ENCODE assay signal across 10 mouse cellular contexts in genomic region chr6:115854432-115854831, GRCm38 (mm10). TPM values are rescaled to one million over a fixed set of nuclear protein-coding genes. Genes with fewer than 3 reads are reported as not detected.
A peak's percentile ranks its signal among the peaks of the same experiment; 100 is the strongest.
DNase-seq lines count a peak whose midpoint lies in the region; ATAC-seq and TF ChIP-seq lines count a peak whose summit lies in the region.
"Had no signal": no experiment of that assay in that cellular context is flagged by ENCODE, and none has a peak within 500 bp of the region (broad histone marks: within the 10 kb centered on the region; RNA-seq: fewer than 3 reads in every experiment).

No protein-coding gene starts in this region.

- TF ChIP-seq POLR2A in liver, adult 2 months (IDR thresholded peaks at IDR 0.05; ENCODE audit: extremely low read depth, insufficient read depth, low read length) = no peak

- WGBS in forebrain, embryonic 10.5 days = 74% methylated on average over 2 of the region's 2 CpGs
- 71% methylated on average over 2 of the region's 2 CpGs for WGBS in forebrain, embryonic 12.5 days
- WGBS in liver, adult 2 months = 73% methylated on average over 2 of the region's 2 CpGs
- WGBS in liver, embryonic 11.5 days = 67% methylated on average over 2 of the region's 2 CpGs
- WGBS in limb, embryonic 10.5 days = 63% methylated on average over 2 of the region's 2 CpGs

- H3K36me3 ChIP-seq in forebrain, embryonic 10.5 days (replicated peaks) = peaks cover 11% of the 10 kb centered on the region
- H3K36me3 ChIP-seq in forebrain, embryonic 12.5 days (replicated peaks) = peaks cover 9% of the 10 kb centered on the region
- no peaks in the 10 kb centered on the region for H3K36me3 ChIP-seq in liver, adult 2 months (ENCODE audit: control insufficient read depth, insufficient read depth, low read length)
- peaks cover 6% of the 10 kb centered on the region; the same call in 1 of the 2 replicates for H3K36me3 ChIP-seq in liver, embryonic 11.5 days (ENCODE audit: control insufficient read depth, insufficient read depth, low read length)
- H3K36me3 ChIP-seq in E14TG2a.4 (ENCODE audit: insufficient read depth, low read length) = peaks cover 16% of the 10 kb centered on the region
- H3K36me3 ChIP-seq in limb, embryonic 10.5 days = peaks cover 13% of the 10 kb centered on the region

- H3K4me3 ChIP-seq in forebrain, embryonic 10.5 days = peak overlapping the region; percentile 73; the same call in 1 of the 2 replicates
- no peak overlapping the region for H3K4me3 ChIP-seq in forebrain, embryonic 12.5 days (replicated peaks)
- H3K4me3 ChIP-seq in liver, adult 2 months (ENCODE audit: insufficient read depth, low read depth, low read length) = no peak overlapping the region
- no peak overlapping the region for H3K4me3 ChIP-seq in liver, embryonic 11.5 days (ENCODE audit: low read depth, low read length)
- no peak overlapping the region for H3K4me3 ChIP-seq in E14TG2a.4 (replicated peaks; ENCODE audit: low read length)
- no peak overlapping the region for H3K4me3 ChIP-seq in limb, embryonic 10.5 days

- ATAC-seq in forebrain, embryonic 12.5 days (ENCODE audit: low FRiP score) = no peak
- ATAC-seq in liver, embryonic 11.5 days (replicated peaks; ENCODE audit: low FRiP score) = no peak
- ATAC-seq: inflammation-experienced regulatory T-cells, adult 6 months had no signal

- TF ChIP-seq CTCF in liver, adult 2 months (IDR thresholded peaks at IDR 0.05; ENCODE audit: low read depth, low read length) = 0 out of 2 replicates have a peak, but pooled peaks have one; percentile 15
- peak; percentile 67 for TF ChIP-seq CTCF in E14TG2a.4 (conservative IDR thresholded peaks at IDR 0.05; ENCODE audit: low read length)

- no peaks in the 10 kb centered on the region for H3K27me3 ChIP-seq in forebrain, embryonic 10.5 days (ENCODE audit: poor library complexity, severe bottlenecking)
- no peaks in the 10 kb centered on the region for H3K27me3 ChIP-seq in forebrain, embryonic 12.5 days
- no peaks in the 10 kb centered on the region for H3K27me3 ChIP-seq in liver, adult 2 months (ENCODE audit: control insufficient read depth, insufficient read depth, low read length)
- no peaks in the 10 kb centered on the region for H3K27me3 ChIP-seq in liver, embryonic 11.5 days (replicated peaks; ENCODE audit: control insufficient read depth, insufficient read depth, low read length)
- H3K27me3 ChIP-seq in E14TG2a.4 (ENCODE audit: insufficient read depth, low read length) = no peaks in the 10 kb centered on the region
- no peaks in the 10 kb centered on the region for H3K27me3 ChIP-seq in limb, embryonic 10.5 days (ENCODE audit: low read depth, poor library complexity, severe bottlenecking)

- H3K9me3 ChIP-seq in forebrain, embryonic 10.5 days = no peaks in the 10 kb centered on the region
- H3K9me3 ChIP-seq in forebrain, embryonic 12.5 days = no peaks in the 10 kb centered on the region
- no peaks in the 10 kb centered on the region for H3K9me3 ChIP-seq in liver, embryonic 11.5 days (ENCODE audit: control insufficient read depth, low read length)
- H3K9me3 ChIP-seq in E14TG2a.4 (ENCODE audit: low read length) = no peaks in the 10 kb centered on the region
- H3K9me3 ChIP-seq in limb, embryonic 10.5 days (replicated peaks) = no peaks in the 10 kb centered on the region

- peaks cover 27% of the 10 kb centered on the region for H3K4me1 ChIP-seq in forebrain, embryonic 10.5 days
- H3K4me1 ChIP-seq in forebrain, embryonic 12.5 days = peaks cover 21% of the 10 kb centered on the region
- 0 out of 2 replicates have a peak, but pooled peaks cover 7% of the 10 kb centered on the region for H3K4me1 ChIP-seq in liver, adult 2 months (ENCODE audit: control insufficient read depth, insufficient read depth, low read length)
- H3K4me1 ChIP-seq in liver, embryonic 11.5 days (replicated peaks; ENCODE audit: control insufficient read depth, insufficient read depth, low read length) = peaks cover 11% of the 10 kb centered on the region
- peaks cover 24% of the 10 kb centered on the region for H3K4me1 ChIP-seq in E14TG2a.4 (replicated peaks; ENCODE audit: low read depth, low read length)
- peaks cover 25% of the 10 kb centered on the region for H3K4me1 ChIP-seq in limb, embryonic 10.5 days

- intact Hi-C loops in left cerebral cortex, postnatal 25 days (cut with DNase I) = loop anchor here (5.0 kb wide), 1 partner anchor 138 kb away; no protein-coding TSS in a partner anchor

- no peak overlapping the region for H3K4me2 ChIP-seq in forebrain, embryonic 12.5 days
- no peak overlapping the region for H3K4me2 ChIP-seq in liver, embryonic 11.5 days

- no peak for DNase-seq in forebrain, embryonic 10.5 days (ENCODE audit: extremely low spot score, low spot score)
- no peak for DNase-seq in liver, adult 2 months (ENCODE audit: extremely low read depth, low read depth, low spot score)
- DNase-seq in liver, embryonic 11.5 days (ENCODE audit: low spot score) = no peak
- DNase-seq in limb, embryonic 10.5 days (ENCODE audit: low spot score) = no peak
- no peak for DNase-seq in heart, adult 9 months (ENCODE audit: low spot score in 2 of 2)
- DNase-seq in left cerebral cortex, postnatal 25 days (ENCODE audit: low spot score in 2 of 2) = no peak
- DNase-seq: cerebellum, adult 2 months had no signal

- peak overlapping the region; percentile 91; the same call in 1 of the 2 replicates for H3K27ac ChIP-seq in forebrain, embryonic 10.5 days
- H3K27ac ChIP-seq in forebrain, embryonic 12.5 days = no peak overlapping the region
- no peak overlapping the region for H3K27ac ChIP-seq in liver, adult 2 months (replicated peaks; ENCODE audit: insufficient read depth, low read depth, low read length)
- no peak overlapping the region for H3K27ac ChIP-seq in liver, embryonic 11.5 days (ENCODE audit: low read depth, low read length)
- H3K27ac ChIP-seq in limb, embryonic 10.5 days = peak overlapping the region; percentile 90; the same call in 1 of the 2 replicates

- no peak overlapping the region for H3K9ac ChIP-seq in forebrain, embryonic 12.5 days
- no peak overlapping the region for H3K9ac ChIP-seq in liver, adult 2 months (ENCODE audit: low read depth, low read length)
- no peak overlapping the region for H3K9ac ChIP-seq in liver, embryonic 11.5 days (ENCODE audit: low read depth, low read length)

- no peaks in the 10 kb centered on the region for H3K79me2 ChIP-seq in liver, adult 2 months (ENCODE audit: control insufficient read depth, insufficient read depth, low read length)

RNA-seq across cellular contexts. Expression of gene Ift122, which starts 1.2 kb away (rescaled TPM):
- polyA plus RNA-seq in forebrain, embryonic 10.5 days (2016; fragmentation: Nextera tagmentation; extraction: Ambion mirVana) = 31.0 TPM in 2 replicates
- polyA plus RNA-seq in forebrain, embryonic 12.5 days (2016; fragmentation: Nextera tagmentation; extraction: Ambion mirVana) = 29.9 and 30.5 TPM in 2 replicates
- 3.0 and 3.6 TPM in 2 replicates for total RNA-seq in liver, adult 2 months (2014; rRNA removed)
- polyA plus RNA-seq in liver, adult 2 months (2012; rRNA removed) = 2.0 TPM in 2 replicates
- polyA plus RNA-seq in liver, embryonic 11.5 days (2014; fragmentation: Nextera tagmentation; extraction: Ambion mirVana) = 9.1 and 10.5 TPM in 2 replicates
- 28.0 and 34.2 TPM in 2 replicates for polyA plus RNA-seq in limb, embryonic 10.5 days (2016; fragmentation: Nextera tagmentation; extraction: Ambion mirVana)
- 10 to 100 TPM; 30.0 to 30.9 TPM for total RNA-seq in left cerebral cortex, postnatal 25 days (2021)

RNA-seq across cellular contexts. Expression of gene Mbd4, which starts 1.3 kb away (rescaled TPM):
- 36.2 and 39.2 TPM in 2 replicates for polyA plus RNA-seq in forebrain, embryonic 10.5 days (2016; fragmentation: Nextera tagmentation; extraction: Ambion mirVana)
- polyA plus RNA-seq in forebrain, embryonic 12.5 days (2016; fragmentation: Nextera tagmentation; extraction: Ambion mirVana) = 28.7 TPM in 2 replicates
- total RNA-seq in liver, adult 2 months (2014; rRNA removed) = 1.1 and 1.8 TPM in 2 replicates
- polyA plus RNA-seq in liver, adult 2 months (2012; rRNA removed) = 0.21 and 0.31 TPM in 2 replicates
- polyA plus RNA-seq in liver, embryonic 11.5 days (2014; fragmentation: Nextera tagmentation; extraction: Ambion mirVana) = 20.7 and 23.0 TPM in 2 replicates
- polyA plus RNA-seq in limb, embryonic 10.5 days (2016; fragmentation: Nextera tagmentation; extraction: Ambion mirVana) = 35.3 and 37.8 TPM in 2 replicates
- total RNA-seq in left cerebral cortex, postnatal 25 days (2021) = 1 to 10 TPM; 8.1 to 9.1 TPM

RNA-seq across cellular contexts. Expression of gene Efcab12, which starts 16.2 kb away (rescaled TPM):
- polyA plus RNA-seq in forebrain, embryonic 10.5 days (2016; fragmentation: Nextera tagmentation; extraction: Ambion mirVana) = 1.7 and 1.9 TPM in 2 replicates
- 1.7 and 2.3 TPM in 2 replicates for polyA plus RNA-seq in forebrain, embryonic 12.5 days (2016; fragmentation: Nextera tagmentation; extraction: Ambion mirVana)
- 0.07 and 0.09 TPM in 2 replicates for total RNA-seq in liver, adult 2 months (2014; rRNA removed)
- 0.05 and 0.11 TPM in 2 replicates for polyA plus RNA-seq in liver, adult 2 months (2012; rRNA removed)
- polyA plus RNA-seq in liver, embryonic 11.5 days (2014; fragmentation: Nextera tagmentation; extraction: Ambion mirVana) = 0.27 TPM in 2 replicates
- 0.49 and 0.66 TPM in 2 replicates for polyA plus RNA-seq in limb, embryonic 10.5 days (2016; fragmentation: Nextera tagmentation; extraction: Ambion mirVana)
- total RNA-seq in left cerebral cortex, postnatal 25 days (2021) = 1 to 10 TPM; 3.6 to 4.5 TPM

RNA-seq across cellular contexts. Expression of gene Rpl32, which starts 45.9 kb away (rescaled TPM):
- 1,831 and 1,874 TPM in 2 replicates for polyA plus RNA-seq in forebrain, embryonic 10.5 days (2016; fragmentation: Nextera tagmentation; extraction: Ambion mirVana)
- 1,718 and 1,828 TPM in 2 replicates for polyA plus RNA-seq in forebrain, embryonic 12.5 days (2016; fragmentation: Nextera tagmentation; extraction: Ambion mirVana)
- total RNA-seq in liver, adult 2 months (2014; rRNA removed) = 1,017 and 1,033 TPM in 2 replicates
- 177 and 193 TPM in 2 replicates for polyA plus RNA-seq in liver, adult 2 months (2012; rRNA removed)
- polyA plus RNA-seq in liver, embryonic 11.5 days (2014; fragmentation: Nextera tagmentation; extraction: Ambion mirVana) = 2,286 and 2,478 TPM in 2 replicates
- 1,689 and 1,952 TPM in 2 replicates for polyA plus RNA-seq in limb, embryonic 10.5 days (2016; fragmentation: Nextera tagmentation; extraction: Ambion mirVana)
- 100 to 1,000 TPM; 443 to 458 TPM for total RNA-seq in left cerebral cortex, postnatal 25 days (2021)

Comparison
In these comparisons a context has a peak if more than half of its experiments do, and no peak if none do; other contexts are left out.
1. H3K27ac ChIP-seq: peak in forebrain, embryonic 10.5 days (single experiment) and limb, embryonic 10.5 days (single experiment); none in forebrain, embryonic 12.5 days (single experiment), liver, adult 2 months (single experiment) and liver, embryonic 11.5 days (single experiment).
2. RNA of gene Mbd4, which starts 1.3 kb away (polyA plus RNA-seq): 35.3 to 37.8 TPM in limb, embryonic 10.5 days, 36.2 to 39.2 TPM in forebrain, embryonic 10.5 days, 28.7 TPM in forebrain, embryonic 12.5 days and 20.7 to 23.0 TPM in liver, embryonic 11.5 days; 0.21 to 0.31 TPM in liver, adult 2 months; every median in the first group is over 10 times any median in the second.